Mouse (Mus musculus) hindbrain, embryonic 11.5 days (tissue): ENCODE measurements around the gene Itih2. TPM values are rescaled to one million over a fixed set of nuclear protein-coding genes. Genes with fewer than 3 reads are reported as not detected.

ENCODE experiments used
- ATAC-seq: fragments of 200-750 bp; cut with Nextera tagmentation; 2 replicates; pipeline ENCODE4 v1.8.0; 2017; ENCODE audit warnings: mild to moderate bottlenecking, moderate TSS enrichment, moderate library complexity; ENCODE audit not compliant: low FRiP score
- DNase-seq: peaks from one replicate; pipeline ENCODE4 v3.0.0-alpha.2; 2015; ENCODE audit warnings: low spot score
- H3K27ac ChIP-seq: fragments of 300-500 bp; sonication (generic); 2 replicates; pipeline ENCODE4 v1.5.1; 2014; ENCODE audit warnings: mild to moderate bottlenecking, low read depth, low read length
- H3K27me3 ChIP-seq: fragments of 300-500 bp; sonication (generic); 2 replicates; pipeline ENCODE4 v1.6.1; 2014; ENCODE audit warnings: mild to moderate bottlenecking, low read length, moderate library complexity, mixed read lengths; ENCODE audit not compliant: control insufficient read depth, insufficient read depth
- H3K36me3 ChIP-seq: fragments of 300-500 bp; sonication (generic); 2 replicates; pipeline ENCODE4 v1.6.1; 2014; ENCODE audit warnings: mild to moderate bottlenecking, low read length, moderate library complexity, mixed read lengths; ENCODE audit not compliant: control insufficient read depth, insufficient read depth
- H3K4me1 ChIP-seq: fragments of 300-500 bp; sonication (generic); replicated peaks from 2 replicates; pipeline ENCODE4 v1.6.1; 2014; ENCODE audit warnings: low read length, mixed read lengths; ENCODE audit not compliant: control insufficient read depth, insufficient read depth
- H3K4me2 ChIP-seq: fragments of 300-500 bp; sonication (generic); replicated peaks from 2 replicates; pipeline ENCODE4 v1.6.1; 2014; ENCODE audit warnings: mild to moderate bottlenecking, low read depth, low read length
- H3K4me3 ChIP-seq: fragments of 300-500 bp; sonication (generic); 2 replicates; pipeline ENCODE4 v1.5.1; 2014; ENCODE audit warnings: low read depth, low read length
- H3K9ac ChIP-seq: fragments of 300-500 bp; sonication (generic); 2 replicates; pipeline ENCODE4 v1.6.1; 2014; ENCODE audit warnings: low read depth, low read length
- H3K9me3 ChIP-seq: fragments of 300-500 bp; sonication (generic); 2 replicates; pipeline ENCODE4 v1.6.1; 2016; ENCODE audit warnings: low read length; ENCODE audit not compliant: control insufficient read depth
- WGBS: fragments of 180-500 bp; shearing (Covaris S2); extraction: QIAGEN DNeasy Blood & Tissue Kit; methylation state at CpG from one replicate; pipeline ENCODE4 v1.1.7; 2014; 5-methylcytosine and 5-hydroxymethylcytosine counted together
- polyA plus RNA-seq: library from polyadenylated mRNA; unstranded; fragments of >200 nt; fragmentation: Nextera tagmentation; extraction: Ambion mirVana; gene quantifications from 2 replicates; pipeline ENCODE4 v1.2.1, GENCODE M21; 2014

Itih2 gene
- polyA plus RNA-seq, 1 experiment from 2014 or later: 0.31 TPM

DNA sequence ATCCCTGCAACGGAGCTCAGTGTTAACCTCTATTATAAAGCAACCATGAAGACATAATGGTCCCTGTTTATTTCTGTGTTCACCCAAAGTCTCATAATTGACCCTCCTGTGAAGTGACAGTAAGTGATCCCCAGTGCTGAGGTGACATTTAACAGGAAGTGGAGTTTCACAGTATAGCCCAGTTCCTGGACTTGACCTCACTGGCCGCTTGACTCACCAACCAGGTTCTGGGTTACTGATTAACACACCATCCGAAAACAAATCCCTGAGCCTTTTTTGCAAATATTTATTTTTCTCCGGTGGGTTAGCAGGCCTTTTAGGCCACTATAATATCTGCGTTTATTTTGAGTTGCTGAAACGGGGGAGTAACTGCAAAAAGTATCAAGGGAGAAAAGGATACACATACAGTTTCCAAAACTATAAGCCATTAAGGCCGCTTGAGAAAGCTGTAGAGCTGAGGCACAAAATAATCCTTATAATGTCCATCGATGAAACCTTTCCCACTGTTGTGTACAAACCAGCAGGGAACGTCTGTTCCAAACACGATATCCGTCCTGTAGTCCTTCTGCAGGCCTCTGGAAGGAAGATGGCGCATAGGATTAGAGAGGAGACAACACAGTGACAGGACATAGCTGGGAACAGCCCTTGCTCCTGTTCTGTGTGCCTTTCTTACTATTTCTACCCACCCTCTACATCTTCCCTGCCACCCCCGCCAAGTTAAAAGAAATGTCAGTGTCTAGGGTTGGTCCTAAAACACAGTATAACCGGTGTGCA is 36.7 kb downstream of the Itih2 start:
- Histone ChIP-seq H3K27me3 (no peaks in the 10 kb centered on the region), H3K36me3 (peaks cover 14% of the 10 kb centered on the region), H3K4me2 (no peak overlapping the region), H3K4me1 (no peaks in the 10 kb centered on the region), H3K27ac (no peak overlapping the region), H3K4me3 (no peak overlapping the region), H3K9me3 (no peaks in the 10 kb centered on the region), H3K9ac (no peak overlapping the region)
- WGBS: 90% methylated on average over 14 of the region's 14 CpGs
- DNase-seq (no peak), ATAC-seq (no peak)

DNA sequence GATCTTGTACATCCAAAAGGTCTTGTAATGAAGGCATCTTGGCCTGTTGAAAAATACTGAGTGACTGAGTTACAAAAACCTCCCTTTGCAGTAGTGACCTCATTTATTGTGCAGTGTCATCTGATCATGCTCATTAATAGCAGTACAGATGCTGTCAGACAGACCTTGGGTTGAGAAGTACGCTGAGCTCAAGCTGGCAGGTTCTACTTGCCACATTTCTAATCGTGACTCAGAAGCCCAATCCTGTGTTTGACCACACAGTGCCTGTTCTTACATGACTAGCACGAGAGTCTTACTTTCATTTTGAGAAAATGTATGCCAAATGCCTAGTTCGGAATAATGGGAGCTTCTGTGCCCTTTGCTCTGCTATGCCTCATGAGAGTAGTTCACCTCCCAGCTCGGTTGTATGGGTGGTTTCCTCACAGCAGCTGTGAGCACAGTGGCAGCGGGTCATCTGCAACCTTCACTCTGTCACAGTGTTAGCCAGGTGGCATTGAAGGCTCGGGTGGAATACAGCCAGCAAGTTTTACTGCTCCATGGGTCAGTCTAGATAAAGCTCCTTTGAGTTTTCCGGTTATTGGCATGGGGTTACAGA is 43.8 kb downstream of the Itih2 start:
- H3K4me3 ChIP-seq: no peak overlapping the region
- DNase-seq (no peak), ATAC-seq (no peak)
- H3K4me1 ChIP-seq: no peaks in the 10 kb centered on the region
- H3K4me2 ChIP-seq: no peak overlapping the region
- no peaks in the 10 kb centered on the region for H3K27me3 ChIP-seq
- WGBS: 90% methylated on average over 8 of the region's 8 CpGs
- no peak overlapping the region for H3K9ac ChIP-seq
- H3K36me3 ChIP-seq: peaks cover 10% of the 10 kb centered on the region
- no peak overlapping the region for H3K27ac ChIP-seq
- H3K9me3 ChIP-seq: no peaks in the 10 kb centered on the region

DNA sequence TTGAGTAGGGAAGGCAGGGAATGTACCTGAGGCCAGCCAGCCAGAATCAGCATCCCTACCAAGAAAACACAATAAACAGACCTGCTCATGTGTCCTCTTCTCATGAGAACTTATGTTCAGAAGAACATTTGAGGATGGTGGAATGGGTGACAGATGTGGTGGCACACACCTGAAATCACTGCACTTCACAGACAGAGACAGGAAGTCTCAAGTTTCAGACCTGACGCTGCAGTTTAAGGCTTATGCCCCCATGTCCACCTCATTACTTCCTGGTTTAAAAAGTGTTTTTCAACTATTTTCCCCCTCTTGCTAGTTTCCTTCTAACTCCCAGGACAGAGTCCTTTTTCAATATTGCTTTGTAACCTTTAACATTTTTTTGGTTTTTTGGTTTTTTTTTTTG is 48.5 kb downstream of the Itih2 start:
- H3K4me3 ChIP-seq: no peak overlapping the region
- H3K9ac ChIP-seq: no peak overlapping the region
- H3K27ac ChIP-seq: no peak overlapping the region
- no peaks in the 10 kb centered on the region for H3K36me3 ChIP-seq
- no peak overlapping the region for H3K4me2 ChIP-seq
- no peaks in the 10 kb centered on the region for H3K27me3 ChIP-seq
- WGBS: 65% methylated on average over 1 of the region's 1 CpGs
- 0 out of 2 replicates have a peak, but pooled peaks cover 3% of the 10 kb centered on the region for H3K4me1 ChIP-seq
- ATAC-seq (no peak), DNase-seq (no peak)
- no peaks in the 10 kb centered on the region for H3K9me3 ChIP-seq

DNA sequence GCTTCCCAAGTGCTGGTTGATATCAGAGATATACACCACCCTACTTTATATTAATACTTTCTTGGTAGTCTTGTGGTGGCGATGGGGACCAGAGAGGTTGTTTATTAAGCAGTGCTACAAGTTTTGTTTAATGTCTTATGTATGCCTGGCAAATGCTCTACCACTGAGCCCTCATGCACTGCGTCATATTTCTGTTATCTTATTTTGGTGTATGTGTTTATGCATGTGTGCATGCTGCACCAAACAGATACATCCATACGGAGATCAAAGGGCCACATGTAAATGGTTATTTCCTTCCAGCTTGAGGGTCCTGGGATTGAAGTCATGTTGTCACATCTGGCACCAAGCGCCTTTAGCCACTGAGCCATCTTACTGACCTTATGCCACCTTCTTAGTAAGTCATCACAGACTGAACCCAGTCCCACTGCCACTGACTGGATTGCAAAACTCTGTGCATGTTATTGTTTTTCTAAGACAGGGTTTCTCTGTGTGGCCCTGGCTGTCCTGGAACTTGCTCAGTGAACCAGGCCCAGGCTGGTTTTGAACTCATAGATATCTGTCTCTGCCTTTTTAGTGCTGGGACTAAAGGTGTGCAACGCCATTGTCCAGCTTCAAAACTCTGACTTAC is 49.6 kb downstream of the Itih2 start:
- H3K9ac ChIP-seq: 0 out of 2 replicates have a peak overlapping the region, but pooled peaks have one; percentile 27
- 0 out of 2 replicates have a peak, but pooled peaks cover 3% of the 10 kb centered on the region for H3K4me1 ChIP-seq
- H3K27ac ChIP-seq: no peak overlapping the region
- WGBS: 89% methylated on average over 5 of the region's 5 CpGs
- no peak for ATAC-seq
- H3K4me3 ChIP-seq: peak overlapping the region; percentile 85
- no peaks in the 10 kb centered on the region for H3K36me3 ChIP-seq
- H3K4me2 ChIP-seq: peak overlapping the region; percentile 40
- no peaks in the 10 kb centered on the region for H3K9me3 ChIP-seq
- H3K27me3 ChIP-seq: no peaks in the 10 kb centered on the region
- no peak for DNase-seq

DNA sequence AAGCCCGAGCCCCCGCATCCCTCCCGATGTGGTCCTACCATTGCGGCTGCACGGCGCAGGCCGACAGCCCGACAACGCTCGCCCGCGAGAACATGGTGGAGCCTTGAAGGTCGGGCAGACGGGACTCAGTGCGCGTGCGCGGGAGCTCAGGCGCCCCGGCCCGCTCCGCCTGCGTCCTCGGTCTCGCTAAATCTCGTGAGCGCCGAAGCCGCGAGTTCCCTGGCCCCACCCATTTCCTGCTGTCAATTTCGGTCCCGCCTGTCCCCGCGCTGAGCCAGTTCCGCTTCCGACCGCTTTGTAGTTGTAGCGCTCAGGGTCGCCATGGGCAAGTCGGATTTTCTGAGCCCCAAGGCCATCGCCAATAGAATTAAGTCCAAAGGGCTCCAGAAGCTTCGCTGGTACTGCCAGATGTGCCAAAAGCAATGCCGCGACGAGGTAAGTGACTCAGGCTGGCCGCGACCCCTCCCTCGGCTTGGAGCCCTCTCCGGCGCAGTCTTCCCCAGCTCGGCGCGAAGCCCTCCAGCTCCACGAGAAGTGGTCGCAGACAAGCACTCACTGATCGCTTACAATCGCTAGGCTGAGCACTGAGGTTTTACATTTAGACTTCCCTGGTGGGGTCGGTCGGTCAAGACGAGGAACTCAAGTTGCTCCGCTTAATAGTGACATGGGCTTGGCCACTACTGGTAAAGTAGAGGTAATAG is 50.7 kb downstream of the Itih2 start, which contains the start of the genes Atp5c1 and Kin:
TSS of gene Atp5c1 (minus strand) at position 201 of the 701 bp plus-strand sequence.
TSS of gene Kin (plus strand) at position 284 of the 701 bp plus-strand sequence.
- H3K27me3 ChIP-seq: no peaks in the 10 kb centered on the region
- ATAC-seq: peak; percentile 97

DNA sequence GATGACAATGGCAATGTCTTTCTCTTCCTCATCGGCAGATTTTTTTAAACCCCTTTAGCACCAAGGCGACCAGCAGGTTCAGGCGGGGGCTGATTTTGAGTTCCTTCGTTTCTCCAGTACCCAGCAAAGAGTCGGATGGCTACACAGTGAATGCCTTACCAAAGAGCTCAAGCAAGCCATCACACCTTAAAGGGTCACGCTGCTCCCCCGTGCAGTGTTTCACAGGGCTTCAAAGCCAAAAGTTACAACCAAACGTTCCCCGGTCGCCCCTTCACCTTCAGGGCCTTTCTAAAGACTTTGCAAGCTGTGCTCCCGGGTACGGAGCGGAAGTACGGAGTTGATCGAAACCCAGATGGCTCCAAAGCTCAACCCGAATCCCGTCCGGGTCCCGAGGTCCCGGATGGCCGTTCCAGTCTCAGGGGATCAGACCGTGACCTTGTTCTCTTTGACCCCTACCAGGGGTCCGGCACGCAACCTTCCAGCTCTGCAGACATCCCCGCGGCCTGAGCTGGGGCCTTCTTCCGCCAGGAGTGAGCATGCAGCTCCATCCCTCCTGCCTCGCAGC is 51.4 kb downstream of the Itih2 start:
- Histone ChIP-seq H3K36me3 (no peaks in the 10 kb centered on the region), H3K4me3 (peak overlapping the region; percentile 85), H3K4me2 (peak overlapping the region; percentile 54), H3K9me3 (no peaks in the 10 kb centered on the region), H3K27me3 (no peaks in the 10 kb centered on the region), H3K4me1 (0 out of 2 replicates have a peak, but pooled peaks cover 3% of the 10 kb centered on the region), H3K27ac (peak overlapping the region; percentile 87), H3K9ac (peak overlapping the region; percentile 95)
- ATAC-seq (no peak), DNase-seq (no peak)
- under 1% methylated on average over 28 of the region's 28 CpGs for WGBS

More for the DNA sequence above, 50.7 kb downstream of the Itih2 start, which contains the start of the genes Atp5c1 and Kin:
- H3K4me3 ChIP-seq: peak within 1 kb of the TSS; percentile 85
- peak; percentile 99 for DNase-seq
- peak within 1 kb of the TSS; percentile 87 for H3K27ac ChIP-seq
- H3K9ac ChIP-seq: peak within 1 kb of the TSS; percentile 95
- H3K9me3 ChIP-seq: no peaks in the 10 kb centered on the region
- under 1% methylated on average over 61 of the region's 61 CpGs for WGBS
- peak within 1 kb of the TSS; percentile 54 for H3K4me2 ChIP-seq
- H3K4me1 ChIP-seq: 0 out of 2 replicates have a peak, but pooled peaks cover 3% of the 10 kb centered on the region
- no peaks in the 10 kb centered on the region for H3K36me3 ChIP-seq

DNA sequence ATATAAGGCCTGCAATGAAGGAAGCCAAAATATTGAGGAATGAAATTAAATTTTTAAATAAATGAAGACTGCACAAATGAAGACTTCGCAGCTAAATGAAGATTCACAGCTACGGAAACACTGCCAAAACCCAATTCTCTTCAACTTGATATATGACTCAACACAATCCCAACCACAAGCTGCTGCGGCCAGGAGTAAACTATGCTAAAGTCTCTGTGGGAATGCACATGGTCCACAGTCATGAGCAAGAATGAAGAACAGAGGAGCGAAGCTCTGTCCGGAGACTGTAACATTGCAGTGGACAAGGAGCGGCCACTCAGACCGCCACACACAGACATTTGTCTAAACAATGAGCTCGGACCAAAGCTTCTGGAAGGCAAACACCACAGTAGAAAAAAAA is 54.5 kb downstream of the Itih2 start:
- Histone ChIP-seq H3K9me3 (no peaks in the 10 kb centered on the region), H3K4me2 (no peak overlapping the region), H3K36me3 (no peaks in the 10 kb centered on the region), H3K27ac (no peak overlapping the region), H3K4me1 (0 out of 2 replicates have a peak, but pooled peaks cover 1% of the 10 kb centered on the region), H3K4me3 (no peak overlapping the region), H3K27me3 (no peaks in the 10 kb centered on the region), H3K9ac (no peak overlapping the region)
- no peak for ATAC-seq
- WGBS: 90% methylated on average over 8 of the region's 8 CpGs
- no peak for DNase-seq

DNA sequence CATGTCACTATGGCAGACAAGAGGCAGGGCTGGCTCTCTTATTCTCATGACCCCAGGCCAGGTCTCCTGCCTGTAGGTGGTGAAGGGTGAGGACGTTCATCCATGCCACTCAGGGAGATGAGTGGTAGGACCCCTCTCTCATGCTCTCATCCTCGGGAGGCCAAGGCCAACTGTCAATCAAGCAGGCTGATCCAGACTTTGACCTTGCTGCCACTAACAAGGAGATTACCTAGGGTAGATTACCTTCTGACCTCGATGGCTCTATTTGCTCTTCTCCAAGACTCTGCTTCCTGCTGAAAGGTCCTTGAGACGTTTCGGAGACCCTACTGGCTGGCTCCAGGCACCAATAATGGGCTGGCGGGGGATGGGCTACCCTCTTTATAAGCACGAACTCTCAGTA is 56.7 kb downstream of the Itih2 start:
- no peak overlapping the region for H3K4me2 ChIP-seq
- H3K4me1 ChIP-seq: no peaks in the 10 kb centered on the region
- H3K4me3 ChIP-seq: no peak overlapping the region
- no peak for DNase-seq
- no peak overlapping the region for H3K9ac ChIP-seq
- H3K9me3 ChIP-seq: no peaks in the 10 kb centered on the region
- no peak overlapping the region for H3K27ac ChIP-seq
- no peaks in the 10 kb centered on the region for H3K36me3 ChIP-seq
- no peak for ATAC-seq
- WGBS: 86% methylated on average over 7 of the region's 7 CpGs
- H3K27me3 ChIP-seq: no peaks in the 10 kb centered on the region
